Comparison of ENCODE assay signal across 8 mouse cellular contexts in genomic region chr12:12401504-12401903, GRCm38 (mm10).
DNase-seq lines count a peak whose midpoint lies in the region; ATAC-seq and TF ChIP-seq lines count a peak whose summit lies in the region.

No protein-coding gene starts in this region.

- intact Hi-C loops in heart, adult 2 months (cut with DNase I): no loop called here
- intact Hi-C loops in heart, postnatal 25 days (cut with DNase I): no loop called here
- intact Hi-C loops in gastrocnemius, postnatal 36 days (cut with DNase I): no loop called here

- peak; percentile 44; the same call in 1 of the 2 replicates for ATAC-seq in forebrain, embryonic 16.5 days
- ATAC-seq in kidney, embryonic 16.5 days (ENCODE audit: low FRiP score, low TSS enrichment): 0 out of 2 replicates have a peak, but pooled peaks have one; percentile 27
- ATAC-seq in neural tube, embryonic 14.5 days (ENCODE audit: low read depth): peak; percentile 46; the same call in 1 of the 2 replicates

- no peak for TF ChIP-seq POLR2A in heart, adult 2 months (IDR thresholded peaks at IDR 0.05; ENCODE audit: insufficient read depth, low read depth, low read length)

- peak overlapping the region; percentile 40 for H3K4me2 ChIP-seq in forebrain, embryonic 16.5 days (ENCODE audit: low read length)
- peak overlapping the region; percentile 47 for H3K4me2 ChIP-seq in kidney, embryonic 16.5 days (replicated peaks; ENCODE audit: low read depth, low read length)
- peak overlapping the region; percentile 4; the same call in 1 of the 2 replicates for H3K4me2 ChIP-seq in neural tube, embryonic 14.5 days (ENCODE audit: low read depth, low read length)

- H3K9me3 ChIP-seq in forebrain, embryonic 16.5 days (ENCODE audit: control insufficient read depth, low read length): no peaks in the 10 kb centered on the region
- no peaks in the 10 kb centered on the region for H3K9me3 ChIP-seq in kidney, embryonic 16.5 days (ENCODE audit: low read length)
- H3K9me3 ChIP-seq in neural tube, embryonic 14.5 days (ENCODE audit: control insufficient read depth, low read length): no peaks in the 10 kb centered on the region

- no peaks in the 10 kb centered on the region for H3K79me2 ChIP-seq in heart, adult 2 months (replicated peaks; ENCODE audit: control insufficient read depth, insufficient read depth, low read length)

- peak overlapping the region; percentile 39 for H3K27ac ChIP-seq in heart, adult 2 months
- no peak overlapping the region for H3K27ac ChIP-seq in forebrain, embryonic 16.5 days (ENCODE audit: low read length)
- no peak overlapping the region for H3K27ac ChIP-seq in kidney, embryonic 16.5 days (ENCODE audit: low read length)
- no peak overlapping the region for H3K27ac ChIP-seq in neural tube, embryonic 14.5 days (ENCODE audit: low read depth, low read length)

- H3K4me1 ChIP-seq in heart, adult 2 months (ENCODE audit: control insufficient read depth, insufficient read depth, low read length): peaks cover 3% of the 10 kb centered on the region
- H3K4me1 ChIP-seq in forebrain, embryonic 16.5 days (replicated peaks; ENCODE audit: control insufficient read depth, insufficient read depth, low read length): no peaks in the 10 kb centered on the region; the same call in 1 of the 2 replicates
- peaks cover 8% of the 10 kb centered on the region; the same call in 1 of the 2 replicates for H3K4me1 ChIP-seq in kidney, embryonic 16.5 days (ENCODE audit: insufficient read depth, low read length)
- H3K4me1 ChIP-seq in neural tube, embryonic 14.5 days (ENCODE audit: control insufficient read depth, insufficient read depth, low read length): no peaks in the 10 kb centered on the region

- H3K27me3 ChIP-seq in heart, adult 2 months (ENCODE audit: control insufficient read depth, insufficient read depth, low read length): no peaks in the 10 kb centered on the region
- no peaks in the 10 kb centered on the region for H3K27me3 ChIP-seq in forebrain, embryonic 16.5 days (replicated peaks; ENCODE audit: control insufficient read depth, insufficient read depth, low read length)
- no peaks in the 10 kb centered on the region for H3K27me3 ChIP-seq in kidney, embryonic 16.5 days (ENCODE audit: insufficient read depth, low read length)
- no peaks in the 10 kb centered on the region for H3K27me3 ChIP-seq in neural tube, embryonic 14.5 days (ENCODE audit: control insufficient read depth, insufficient read depth, low read length)

- H3K9ac ChIP-seq in heart, adult 2 months (ENCODE audit: low read depth, low read length): no peak overlapping the region; the same call in 1 of the 2 replicates
- H3K9ac ChIP-seq in forebrain, embryonic 16.5 days (replicated peaks; ENCODE audit: low read depth, low read length): no peak overlapping the region; the same call in 1 of the 2 replicates
- no peak overlapping the region for H3K9ac ChIP-seq in kidney, embryonic 16.5 days (replicated peaks; ENCODE audit: low read length)
- H3K9ac ChIP-seq in neural tube, embryonic 14.5 days (replicated peaks; ENCODE audit: low read depth, low read length): no peak overlapping the region

- TF ChIP-seq EP300 in heart, adult 2 months (IDR thresholded peaks at IDR 0.05; ENCODE audit: insufficient read depth, low read depth, low read length): no peak

- peak overlapping the region; percentile 44 for H3K4me3 ChIP-seq in heart, adult 2 months
- peak overlapping the region; percentile 13 for H3K4me3 ChIP-seq in forebrain, embryonic 16.5 days (replicated peaks; ENCODE audit: low read length)
- H3K4me3 ChIP-seq in kidney, embryonic 16.5 days (ENCODE audit: low read length): peak overlapping the region; percentile 5
- no peak overlapping the region for H3K4me3 ChIP-seq in neural tube, embryonic 14.5 days (ENCODE audit: low read depth, low read length)

- WGBS in heart, adult 2 months: 9% methylated on average over 15 of the region's 15 CpGs
- WGBS in forebrain, embryonic 16.5 days: 28% methylated on average over 15 of the region's 15 CpGs
- WGBS in kidney, embryonic 16.5 days: 35% methylated on average over 15 of the region's 15 CpGs
- WGBS in neural tube, embryonic 14.5 days: 52% methylated on average over 15 of the region's 15 CpGs

- TF ChIP-seq CTCF in heart, adult 2 months (IDR thresholded peaks at IDR 0.05): no peak

- H3K36me3 ChIP-seq in heart, adult 2 months (ENCODE audit: control insufficient read depth, insufficient read depth, low read length): no peaks in the 10 kb centered on the region; the same call in 1 of the 2 replicates
- H3K36me3 ChIP-seq in forebrain, embryonic 16.5 days (ENCODE audit: control insufficient read depth, insufficient read depth): no peaks in the 10 kb centered on the region
- H3K36me3 ChIP-seq in kidney, embryonic 16.5 days (ENCODE audit: insufficient read depth, low read length): no peaks in the 10 kb centered on the region
- H3K36me3 ChIP-seq in neural tube, embryonic 14.5 days (ENCODE audit: control insufficient read depth, insufficient read depth, low read length): no peaks in the 10 kb centered on the region

- no peak for DNase-seq in heart, adult 2 months
- no peak for DNase-seq in heart, postnatal 25 days (ENCODE audit: low spot score)
- peak; percentile 25 for DNase-seq in R1 (ENCODE audit: low read depth, low spot score)
- DNase-seq in gastrocnemius, postnatal 36 days: no peak
- no peak for DNase-seq in left cerebral cortex, adult 11 months (ENCODE audit: low spot score)
